Mouse (Mus musculus): ENCODE measurements around the gene Anapc15-ps. TPM values are rescaled to one million over a fixed set of nuclear protein-coding genes. Genes with fewer than 3 reads are reported as not detected.

Gene Anapc15-ps
- polyA plus RNA-seq (2015; fragmentation: Nextera tagmentation; extraction: Ambion mirVana) = not detected in 2 replicates

- 91% methylated on average over 3 of the region's 3 CpGs for WGBS
These were observed at the start of gene Anapc15-ps for GRCm38 (mm10) chr10:95673351-95673750. Gene Anapc15-ps, minus strand, starts transcription at chr10:95673451.

GRCm38 (mm10) chr10:95722203-95722611 lies 49.0 kb upstream of the Anapc15-ps start:
- no peak for TF ChIP-seq CTCF (IDR thresholded peaks at IDR 0.05; ENCODE audit: low read depth)
- Histone ChIP-seq H3K4me1 (replicated peaks; ENCODE audit: control insufficient read depth, insufficient read depth, low read length) (0 out of 2 replicates have a peak, but pooled peaks cover 4% of the 10 kb centered on the region), H3K27ac (ENCODE audit: low read depth, low read length) (no peak overlapping the region), H3K4me2 (replicated peaks; ENCODE audit: low read depth) (no peak overlapping the region), H3K36me3 (ENCODE audit: control insufficient read depth, insufficient read depth) (no peaks in the 10 kb centered on the region), H3K4me3 (ENCODE audit: low read depth, low read length) (no peak overlapping the region), H3K27me3 (replicated peaks; ENCODE audit: control insufficient read depth, insufficient read depth, low read length) (no peaks in the 10 kb centered on the region), H3K9ac (ENCODE audit: low read depth, low read length) (no peak overlapping the region), H3K9me3 (ENCODE audit: control insufficient read depth) (no peaks in the 10 kb centered on the region)
- ATAC-seq = no peak
- 74% methylated on average over 10 of the region's 10 CpGs for WGBS

More at GRCm38 (mm10) chr10:95673351-95673750, at the start of gene Anapc15-ps:
- Histone ChIP-seq H3K9me3 (ENCODE audit: control insufficient read depth) (no peaks in the 10 kb centered on the region), H3K4me1 (replicated peaks; ENCODE audit: control insufficient read depth, insufficient read depth, low read length) (no peaks in the 10 kb centered on the region), H3K36me3 (ENCODE audit: control insufficient read depth, insufficient read depth) (no peaks in the 10 kb centered on the region), H3K9ac (ENCODE audit: low read depth, low read length) (no peak within 1 kb of the TSS), H3K27me3 (replicated peaks; ENCODE audit: control insufficient read depth, insufficient read depth, low read length) (no peaks in the 10 kb centered on the region), H3K27ac (ENCODE audit: low read depth, low read length) (no peak within 1 kb of the TSS), H3K4me2 (replicated peaks; ENCODE audit: low read depth) (no peak within 1 kb of the TSS), H3K4me3 (ENCODE audit: low read depth, low read length) (no peak within 1 kb of the TSS)
- TF ChIP-seq CTCF (IDR thresholded peaks at IDR 0.05; ENCODE audit: low read depth) = no peak
- ATAC-seq = no peak

- no peak overlapping the region for H3K9ac ChIP-seq (ENCODE audit: low read depth, low read length)
- H3K27me3 ChIP-seq (replicated peaks; ENCODE audit: control insufficient read depth, insufficient read depth, low read length) = no peaks in the 10 kb centered on the region
- H3K36me3 ChIP-seq (ENCODE audit: control insufficient read depth, insufficient read depth) = no peaks in the 10 kb centered on the region
- WGBS = 60% methylated on average over 12 of the region's 12 CpGs
- no peak overlapping the region for H3K4me3 ChIP-seq (ENCODE audit: low read depth, low read length)
- H3K4me1 ChIP-seq (replicated peaks; ENCODE audit: control insufficient read depth, insufficient read depth, low read length) = 0 out of 2 replicates have a peak, but pooled peaks cover 4% of the 10 kb centered on the region
- H3K4me2 ChIP-seq (replicated peaks; ENCODE audit: low read depth) = no peak overlapping the region
- no peak for ATAC-seq
- TF ChIP-seq CTCF (IDR thresholded peaks at IDR 0.05; ENCODE audit: low read depth) = no peak
- no peaks in the 10 kb centered on the region for H3K9me3 ChIP-seq (ENCODE audit: control insufficient read depth)
- no peak overlapping the region for H3K27ac ChIP-seq (ENCODE audit: low read depth, low read length)
These were observed 47.0 kb upstream of the Anapc15-ps start for GRCm38 (mm10) chr10:95720181-95720798.

- Histone ChIP-seq H3K36me3 (ENCODE audit: control insufficient read depth, insufficient read depth) (no peaks in the 10 kb centered on the region), H3K4me1 (replicated peaks; ENCODE audit: control insufficient read depth, insufficient read depth, low read length) (0 out of 2 replicates have a peak, but pooled peaks cover 4% of the 10 kb centered on the region), H3K9ac (ENCODE audit: low read depth, low read length) (no peak overlapping the region), H3K9me3 (ENCODE audit: control insufficient read depth) (no peaks in the 10 kb centered on the region), H3K4me3 (ENCODE audit: low read depth, low read length) (no peak overlapping the region), H3K4me2 (replicated peaks; ENCODE audit: low read depth) (no peak overlapping the region), H3K27me3 (replicated peaks; ENCODE audit: control insufficient read depth, insufficient read depth, low read length) (no peaks in the 10 kb centered on the region), H3K27ac (ENCODE audit: low read depth, low read length) (no peak overlapping the region)
- TF ChIP-seq CTCF (IDR thresholded peaks at IDR 0.05; ENCODE audit: low read depth) = no peak
- peak; percentile 40; the same call in 1 of the 2 replicates for ATAC-seq
- WGBS = 72% methylated on average over 6 of the region's 6 CpGs
These were observed 46.2 kb upstream of the Anapc15-ps start for GRCm38 (mm10) chr10:95719472-95719871.

GRCm38 (mm10) chr10:95718760-95719159 lies 45.5 kb upstream of the Anapc15-ps start:
- Histone ChIP-seq H3K9ac (ENCODE audit: low read depth, low read length) (no peak overlapping the region), H3K4me3 (ENCODE audit: low read depth, low read length) (no peak overlapping the region), H3K4me2 (replicated peaks; ENCODE audit: low read depth) (no peak overlapping the region), H3K27me3 (replicated peaks; ENCODE audit: control insufficient read depth, insufficient read depth, low read length) (no peaks in the 10 kb centered on the region), H3K9me3 (ENCODE audit: control insufficient read depth) (no peaks in the 10 kb centered on the region), H3K27ac (ENCODE audit: low read depth, low read length) (no peak overlapping the region), H3K36me3 (ENCODE audit: control insufficient read depth, insufficient read depth) (no peaks in the 10 kb centered on the region), H3K4me1 (replicated peaks; ENCODE audit: control insufficient read depth, insufficient read depth, low read length) (0 out of 2 replicates have a peak, but pooled peaks cover 4% of the 10 kb centered on the region)
- no peak for TF ChIP-seq CTCF (IDR thresholded peaks at IDR 0.05; ENCODE audit: low read depth)
- 14% methylated on average over 1 of the region's 1 CpGs for WGBS
- ATAC-seq = no peak

- peak; percentile 54 for ATAC-seq
- WGBS = 52% methylated on average over 16 of the region's 16 CpGs
- no peaks in the 10 kb centered on the region for H3K36me3 ChIP-seq (ENCODE audit: control insufficient read depth, insufficient read depth)
- no peaks in the 10 kb centered on the region for H3K27me3 ChIP-seq (replicated peaks; ENCODE audit: control insufficient read depth, insufficient read depth, low read length)
- H3K9ac ChIP-seq (ENCODE audit: low read depth, low read length) = no peak overlapping the region
- H3K9me3 ChIP-seq (ENCODE audit: control insufficient read depth) = no peaks in the 10 kb centered on the region
- no peak overlapping the region for H3K4me3 ChIP-seq (ENCODE audit: low read depth, low read length)
- TF ChIP-seq CTCF (IDR thresholded peaks at IDR 0.05; ENCODE audit: low read depth) = no peak
- H3K27ac ChIP-seq (ENCODE audit: low read depth, low read length) = peak overlapping the region; percentile 35; the same call in 1 of the 2 replicates
- H3K4me2 ChIP-seq (replicated peaks; ENCODE audit: low read depth) = peak overlapping the region; percentile 37
- 0 out of 2 replicates have a peak, but pooled peaks cover 4% of the 10 kb centered on the region for H3K4me1 ChIP-seq (replicated peaks; ENCODE audit: control insufficient read depth, insufficient read depth, low read length)
These were observed 43.9 kb upstream of the Anapc15-ps start for GRCm38 (mm10) chr10:95717106-95717680.

All from intestine, postnatal 0 days (tissue).